Mouse (Mus musculus): Measurements from ENCODE around the gene 1700123L14Rik.

- no peak for TF ChIP-seq POLR2A (IDR thresholded peaks at IDR 0.05; ENCODE audit: borderline replicate concordance, insufficient read depth, low read length)
- no peak for TF ChIP-seq CTCF (IDR thresholded peaks at IDR 0.05; ENCODE audit: borderline replicate concordance, insufficient read depth, low read depth, low read length)
Measured at GRCm38 (mm10) chr6:96165818-96166379, at the start of gene 1700123L14Rik.

Measured in cerebellum, adult 2 months (tissue).